Mouse (Mus musculus) layer of hippocampus, adult 9-11 months (tissue): Measurements from ENCODE around the gene Akirin1.

Source experiments
- DNase-seq: peaks from one replicate; pipeline ENCODE4 v3.0.0; 2022

Gene Akirin1

GRCm38 (mm10) chr4:123750152-123750651 is at the start of gene Akirin1:
Gene Akirin1 (minus strand): TSS chr4:123750345.
- DNase-seq: peak; percentile 97

- peak; percentile 93 for DNase-seq
These were observed 47.7 kb upstream of the Akirin1 start for GRCm38 (mm10) chr4:123797856-123798255.

GRCm38 (mm10) chr4:123797403-123797802 is 47.3 kb upstream of the Akirin1 start:
- no peak for DNase-seq

GRCm38 (mm10) chr4:123795057-123795456 is 44.9 kb upstream of the Akirin1 start:
- DNase-seq: no peak

- DNase-seq: no peak
These were observed 43.0 kb upstream of the Akirin1 start for GRCm38 (mm10) chr4:123793136-123793535.

GRCm38 (mm10) chr4:123792666-123793065 is 42.5 kb upstream of the Akirin1 start:
- DNase-seq: no peak

GRCm38 (mm10) chr4:123787191-123787985 is 37.2 kb upstream of the Akirin1 start, which contains the start of gene Rhbdl2:
Gene Rhbdl2 (plus strand): TSS chr4:123787874.
- DNase-seq: peak; percentile 55

- no peak for DNase-seq
These were observed 18.1 kb upstream of the Akirin1 start for GRCm38 (mm10) chr4:123768234-123768633.

- no peak for DNase-seq
These were observed 17.7 kb upstream of the Akirin1 start for GRCm38 (mm10) chr4:123767807-123768206.

- no peak for DNase-seq
These were observed 14.9 kb upstream of the Akirin1 start for GRCm38 (mm10) chr4:123765071-123765470.

GRCm38 (mm10) chr4:123758306-123758705 is 8.2 kb upstream of the Akirin1 start:
- DNase-seq: no peak

GRCm38 (mm10) chr4:123750707-123751312 is 665 bp upstream of the Akirin1 start:
- DNase-seq: peak; percentile 51

GRCm38 (mm10) chr4:123749484-123750130 is 538 bp downstream of the Akirin1 start:
- DNase-seq: peak; percentile 22

GRCm38 (mm10) chr4:123748726-123749415 is 1.3 kb downstream of the Akirin1 start:
- no peak for DNase-seq

- DNase-seq: no peak
These were observed 4.8 kb downstream of the Akirin1 start for GRCm38 (mm10) chr4:123745221-123745775.

- no peak for DNase-seq
These were observed 7.3 kb downstream of the Akirin1 start for GRCm38 (mm10) chr4:123742891-123743290.

GRCm38 (mm10) chr4:123738708-123739107 is 11.4 kb downstream of the Akirin1 start:
- DNase-seq: no peak

- DNase-seq: no peak
These were observed 16.6 kb downstream of the Akirin1 start for GRCm38 (mm10) chr4:123733532-123733931.

- DNase-seq: no peak
These were observed 17.2 kb downstream of the Akirin1 start for GRCm38 (mm10) chr4:123732921-123733320.

GRCm38 (mm10) chr4:123732163-123732910 is 17.8 kb downstream of the Akirin1 start:
- DNase-seq: peak; percentile 21

- no peak for DNase-seq
These were observed 28.4 kb downstream of the Akirin1 start for GRCm38 (mm10) chr4:123721761-123722160.

GRCm38 (mm10) chr4:123718434-123718780 is 31.7 kb downstream of the Akirin1 start:
- no peak for DNase-seq
